Mouse (Mus musculus): ENCODE data around the gene Lrrc31. TPM values are rescaled to one million over a fixed set of nuclear protein-coding genes. Genes with fewer than 3 reads are reported as not detected.

Gene Lrrc31
- total RNA-seq, 2 experiments from 2014 or later, result not detected

DNA sequence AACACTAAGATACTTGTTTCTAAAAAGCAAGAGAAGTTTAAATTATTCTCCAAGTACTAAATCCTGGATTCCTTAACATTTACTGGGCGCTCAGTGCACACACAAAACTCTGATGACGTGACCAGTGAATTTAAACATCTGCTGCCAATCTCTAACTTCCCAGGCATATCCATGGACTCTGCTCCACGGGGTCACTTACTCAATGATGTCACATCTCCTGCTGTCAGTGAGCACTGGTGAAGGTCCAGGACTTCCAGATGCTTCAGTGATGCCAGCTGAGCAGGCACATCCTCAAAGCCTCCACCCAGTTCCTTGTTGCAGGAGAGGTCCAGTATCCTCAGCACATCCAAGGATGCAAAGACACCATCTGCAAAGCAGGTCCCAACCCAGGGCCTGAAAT is 12.4 kb downstream of the Lrrc31 start:
- no peak for DNase-seq

DNA sequence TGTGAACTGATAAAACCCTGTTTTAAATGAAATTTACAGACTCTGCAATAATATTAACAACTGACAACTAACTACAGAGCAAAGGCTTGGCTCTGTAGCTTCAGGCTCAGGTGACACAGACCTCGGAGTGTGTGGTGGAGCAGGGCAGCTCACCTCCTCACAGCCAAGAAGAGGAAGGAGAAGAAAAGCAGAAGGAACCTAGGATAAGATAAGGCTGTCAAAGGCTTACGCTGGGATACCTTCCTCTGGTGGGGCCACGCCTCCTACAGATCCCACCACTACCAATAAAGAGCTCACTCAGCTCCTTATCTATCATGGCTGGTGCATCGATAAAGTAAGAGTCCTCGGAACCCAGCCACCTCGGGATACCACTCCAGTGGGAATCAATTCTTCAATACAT is 16.5 kb downstream of the Lrrc31 start:
- DNase-seq, result no peak

DNA sequence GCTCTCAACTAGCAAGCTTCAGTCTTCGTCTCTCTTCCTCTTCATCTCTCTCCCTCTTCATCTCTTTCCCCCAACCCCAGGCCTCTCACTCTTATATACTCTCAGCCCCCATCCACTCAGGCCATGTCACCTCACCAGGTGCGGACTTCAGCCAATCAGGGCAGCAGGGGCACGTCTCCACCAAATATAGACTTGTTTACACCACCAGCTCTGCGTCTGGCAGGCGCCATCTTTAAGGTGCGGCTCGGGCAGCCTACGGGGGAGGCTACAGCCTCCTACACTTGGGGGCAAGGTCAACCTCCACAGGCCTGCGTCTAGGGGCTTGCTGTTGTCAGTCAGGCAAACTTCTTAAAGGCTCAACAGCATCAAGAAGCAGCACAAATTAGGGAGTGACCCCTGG is 41.2 kb downstream of the Lrrc31 start:
- no peak for DNase-seq

DNA sequence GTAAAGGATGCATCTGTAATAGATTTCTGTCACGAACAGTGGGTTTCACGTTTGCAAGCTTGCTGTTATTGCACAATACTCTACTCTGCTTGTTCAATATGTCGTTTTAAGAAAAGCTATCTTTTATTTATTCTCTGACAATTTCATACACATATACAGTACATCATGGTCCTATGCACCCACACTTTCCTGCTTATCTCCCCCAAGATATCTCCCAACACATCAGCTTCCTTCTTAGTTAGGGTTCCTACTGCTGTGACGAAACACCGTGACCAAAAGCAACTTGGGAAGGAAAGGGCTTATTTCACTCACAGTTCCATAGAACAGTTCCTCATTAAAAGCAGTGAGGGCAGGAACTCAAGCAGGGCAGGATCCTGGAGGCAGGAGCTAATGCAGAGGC is 43.7 kb downstream of the Lrrc31 start:
- no peak for DNase-seq

DNA sequence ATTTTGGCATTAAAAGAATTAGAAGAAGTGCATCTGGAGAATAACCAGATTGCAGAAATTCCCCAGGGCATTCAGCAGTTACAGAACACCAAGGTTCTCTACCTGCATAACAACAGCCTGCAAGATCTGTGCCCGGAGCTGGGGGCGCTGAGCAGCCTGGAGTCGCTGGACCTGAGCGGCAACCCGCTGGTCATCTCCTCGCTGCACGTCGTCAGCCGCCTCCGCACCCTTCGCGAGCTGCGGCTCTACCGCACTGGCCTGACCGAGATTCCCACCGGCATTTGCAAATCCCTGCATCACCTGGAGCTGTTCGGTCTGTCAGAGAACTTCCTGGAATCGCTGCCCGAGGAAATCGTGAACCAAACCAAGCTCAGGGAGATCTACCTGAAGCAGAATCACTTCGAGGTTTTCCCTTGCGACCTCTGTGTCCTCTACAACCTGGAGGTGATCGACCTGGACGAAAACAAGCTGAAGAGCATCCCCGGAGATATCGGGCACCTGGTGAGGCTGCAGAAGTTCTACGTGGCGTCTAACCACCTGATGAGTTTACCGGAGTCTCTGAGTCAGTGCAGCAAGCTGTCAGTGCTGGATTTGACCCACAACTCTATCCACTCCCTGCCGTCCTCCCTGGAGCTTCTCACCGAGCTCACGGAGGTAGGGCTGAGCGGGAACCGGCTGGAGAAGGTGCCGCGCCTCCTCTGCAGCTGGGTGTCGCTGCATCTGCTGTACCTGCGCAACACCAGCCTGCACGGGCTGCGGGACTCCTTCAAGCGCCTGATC is 49.4 kb downstream of the Lrrc31 start:
- peak; percentile 17 for DNase-seq

DNA sequence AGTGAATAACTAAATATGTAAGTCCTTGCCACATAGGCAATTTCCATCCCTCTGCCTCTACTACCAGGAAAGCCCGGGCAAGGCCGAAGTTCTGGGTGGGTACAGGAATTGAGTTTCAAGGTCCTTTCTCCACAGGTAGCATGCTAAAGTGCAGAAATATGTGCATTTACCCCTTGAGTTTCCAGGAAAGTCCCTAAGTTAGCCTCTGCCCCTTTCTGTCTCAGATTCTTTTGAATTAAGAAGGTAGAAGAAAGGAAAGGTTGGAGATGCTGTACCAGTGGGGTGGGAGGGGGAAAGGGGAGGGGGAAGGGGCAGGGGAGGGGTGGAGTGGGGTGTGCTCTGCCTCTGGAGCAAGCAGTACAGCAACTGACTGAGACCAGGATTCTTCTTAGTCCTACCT is 51.2 kb downstream of the Lrrc31 start:
- DNase-seq, result no peak

DNA sequence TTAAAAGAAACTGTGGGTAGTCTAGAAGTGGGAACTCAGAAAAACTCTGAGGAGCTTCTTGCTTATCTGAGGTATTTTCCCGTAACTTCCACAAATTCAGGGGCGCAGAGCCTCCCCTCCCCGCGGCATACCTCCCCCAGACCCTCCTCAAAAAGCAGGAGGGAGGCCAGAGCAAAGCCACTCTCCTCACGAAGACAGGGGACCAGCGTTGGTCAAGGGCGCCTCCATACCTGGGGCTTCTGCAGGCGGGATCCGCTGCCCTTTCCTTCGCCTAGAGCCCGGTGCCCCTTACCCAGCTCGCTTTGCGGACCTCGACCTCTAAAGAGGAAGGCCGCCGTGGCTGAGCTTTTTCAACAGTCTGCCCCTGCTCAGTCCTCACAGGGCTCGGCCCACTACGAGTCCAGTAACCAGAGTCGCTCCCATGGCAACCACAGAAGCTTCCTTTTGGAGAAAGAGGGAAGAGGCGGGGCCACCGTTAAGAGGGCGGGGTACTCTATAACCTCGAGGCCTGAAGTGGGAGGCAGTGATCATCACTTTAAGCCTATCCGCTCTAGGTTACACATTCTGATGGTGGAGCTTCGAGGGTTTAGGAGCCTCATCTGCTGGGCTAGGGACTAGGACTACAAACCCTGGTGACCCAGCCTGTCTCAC is 52.1 kb downstream of the Lrrc31 start, which contains the start of gene Lrrc34:
Lrrc34 (minus strand) TSS at position 430 of the 651 bp plus-strand sequence.
- peak; percentile 61 for DNase-seq

DNA sequence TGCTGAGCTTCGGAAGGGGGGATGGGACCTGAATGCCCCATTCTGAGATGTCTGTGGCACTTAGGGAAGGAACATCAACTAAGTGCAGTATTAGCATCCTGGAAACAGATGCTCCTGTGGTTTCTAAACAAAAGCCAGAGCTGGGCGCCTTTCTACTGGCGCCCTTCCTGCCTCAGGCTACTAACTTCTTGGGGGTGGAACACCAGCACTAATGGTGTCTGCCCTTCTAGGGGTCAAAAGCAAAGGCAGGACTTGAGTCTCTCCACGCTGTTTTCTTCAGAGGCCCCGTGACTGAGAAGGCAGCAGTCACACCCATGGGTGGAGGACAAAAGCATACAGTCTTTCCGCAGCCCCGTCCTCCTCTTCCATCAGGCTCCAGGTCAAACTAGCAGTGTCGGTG is 52.9 kb downstream of the Lrrc31 start:
- no peak for DNase-seq

DNA sequence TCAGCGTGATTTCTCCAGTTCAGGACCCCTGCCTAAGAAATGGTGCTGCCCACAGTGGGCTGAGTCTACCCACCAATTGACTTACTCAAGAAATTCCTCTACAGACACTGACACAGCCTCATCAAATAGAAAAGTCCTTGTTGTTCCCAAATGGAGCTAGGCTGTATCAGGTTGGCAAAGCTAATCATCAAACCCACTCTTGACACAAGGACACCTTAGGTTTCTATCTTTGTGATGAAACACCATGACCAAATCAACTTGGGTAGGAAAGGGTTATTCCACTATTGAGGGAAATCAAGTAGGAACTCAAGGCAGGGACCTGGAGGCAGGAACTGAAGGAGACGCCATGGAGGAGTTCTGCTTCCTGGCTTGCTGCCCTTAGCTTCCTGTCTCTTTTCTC is 55.4 kb downstream of the Lrrc31 start, which contains the start of gene Lrriq4:
Lrriq4 (plus strand) TSS at position 301 of the 400 bp plus-strand sequence.
- DNase-seq, result no peak

DNA sequence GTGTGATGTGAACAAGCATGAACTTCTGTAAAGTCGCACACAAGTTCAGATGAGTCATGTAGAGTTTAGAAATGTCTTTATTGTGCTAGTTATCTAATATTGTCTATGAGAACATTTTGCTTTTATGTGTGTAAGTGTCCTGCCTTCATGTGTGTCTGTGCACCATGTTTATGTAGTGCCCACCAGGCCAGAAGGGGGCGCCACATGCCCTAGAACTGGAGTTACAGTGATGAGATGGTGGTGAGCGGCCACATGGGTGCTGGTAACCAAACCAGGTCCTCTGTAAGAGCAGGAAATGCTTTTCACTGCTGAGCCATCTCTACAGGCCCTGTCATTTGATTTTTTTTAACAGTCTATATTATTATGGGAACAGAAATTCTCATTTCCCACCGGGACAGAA is 64.0 kb downstream of the Lrrc31 start:
- DNase-seq, result no peak

DNA sequence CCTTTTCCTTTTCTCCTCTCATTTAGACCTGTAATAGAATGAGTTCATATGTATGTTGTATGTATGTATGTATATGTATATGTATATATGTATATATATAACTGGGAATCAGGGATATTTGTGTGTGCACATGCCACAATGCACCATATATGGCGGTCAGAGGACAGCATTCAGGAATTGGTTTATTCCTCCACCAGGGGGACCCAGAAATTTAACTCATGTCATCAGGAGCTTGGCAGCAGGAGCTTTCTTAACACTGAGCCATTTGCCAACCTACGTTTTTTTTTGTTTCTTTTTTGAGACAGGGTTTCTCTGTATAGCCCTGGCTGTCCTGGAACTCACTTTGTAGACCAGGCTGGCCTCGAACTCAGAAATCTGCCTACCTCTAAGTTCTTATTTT is 66.0 kb downstream of the Lrrc31 start:
- no peak for DNase-seq

Other genes with a start within 250 kb of the Lrrc31 start
- 10 to 100 TPM; 14.9 to 20.3 TPM for gene Mecom, start 151.8 kb downstream of the Lrrc31 start, total RNA-seq (2021)
- not detected for gene Actrt3, start 99.9 kb downstream of the Lrrc31 start, total RNA-seq (2021)
- gene Mynn, start 97.8 kb downstream of the Lrrc31 start, total RNA-seq (2021), result 10 to 100 TPM; 17.4 to 23.7 TPM
- not detected for gene Lrriq4, start 55.3 kb downstream of the Lrrc31 start, total RNA-seq (2021)
- under 1 TPM in 1 of 2 experiments, not detected in 1; 0.15 TPM for gene Lrrc34, start 52.0 kb downstream of the Lrrc31 start, total RNA-seq (2021)
- gene Samd7, start 46.5 kb upstream of the Lrrc31 start, total RNA-seq (2021), result under 1 TPM in 1 of 2 experiments, not detected in 1; 0.12 TPM
- 10 to 100 TPM; 66.5 to 74.7 TPM for gene Sec62, start 93.0 kb upstream of the Lrrc31 start, total RNA-seq (2021)
- 1 to 10 TPM; 3.8 to 4.9 TPM for gene Gpr160, start 156.1 kb upstream of the Lrrc31 start, total RNA-seq (2021)